Mouse (Mus musculus) embryonic fibroblast, embryonic 13.5 days (primary cell): ENCODE measurements at regions not wholly inside any gene's neighbourhood (a gene's known extent, or its start where the extent isn't known, plus 50 kb on each side); places are given as distances from the start of the nearest gene placed in this dataset.

Experiments
- CTCF ChIP-seq: IDR thresholded peaks from 2 replicates; pipeline ENCODE4 v1.5.1; 2011; ENCODE audit warnings: mild to moderate bottlenecking, control low read depth, low read length, moderate library complexity, borderline replicate concordance; ENCODE audit not compliant: insufficient read depth
- POLR2A ChIP-seq: IDR thresholded peaks from 2 replicates; pipeline ENCODE4 v1.6.1; 2011; ENCODE audit warnings: low read depth, mild to moderate bottlenecking, control low read depth, low read length, moderate library complexity

DNA sequence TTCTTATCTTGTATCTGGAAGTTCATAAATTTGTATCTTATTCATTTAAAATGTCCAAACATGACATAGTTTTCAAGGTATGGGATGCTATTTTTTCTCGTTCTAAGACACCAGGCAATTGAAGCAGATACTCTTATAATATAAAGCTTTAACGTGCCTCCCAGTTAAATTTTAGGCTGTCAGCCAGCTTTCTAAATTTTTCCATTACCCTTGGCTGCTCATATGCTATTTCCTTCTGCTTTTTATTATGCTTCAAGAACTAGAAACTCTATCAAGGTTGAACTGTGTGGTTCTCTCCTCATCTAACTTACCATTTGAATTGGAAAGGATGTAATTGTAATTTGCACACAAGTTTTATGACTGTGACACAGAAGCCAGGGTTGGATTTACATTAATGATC, 1324.1 kb downstream of the Zpld1 start:
- TF ChIP-seq CTCF (no peak), POLR2A (no peak)
